Mouse (Mus musculus): Measurements from ENCODE around the gene Ppp1r13l. TPM values are rescaled to one million over a fixed set of nuclear protein-coding genes. Genes with fewer than 3 reads are reported as not detected.

Ppp1r13l gene
- polyA plus RNA-seq, 1 experiment = 13.3 TPM

GRCm38 (mm10) chr7:19365376-19365775 is 5.8 kb downstream of the Ppp1r13l start:
- peak; percentile 100 for DNase-seq (ENCODE audit: low read depth)

GRCm38 (mm10) chr7:19368380-19368779 is 8.8 kb downstream of the Ppp1r13l start:
- no peak for DNase-seq (ENCODE audit: low read depth)

- no peak for DNase-seq (ENCODE audit: low read depth)
Observed at GRCm38 (mm10) chr7:19369823-19370425, 10.4 kb downstream of the Ppp1r13l start.

GRCm38 (mm10) chr7:19373367-19373766 is 13.8 kb downstream of the Ppp1r13l start:
- DNase-seq (ENCODE audit: low read depth) = no peak

- no peak for DNase-seq (ENCODE audit: low read depth)
Observed at GRCm38 (mm10) chr7:19375368-19375767, 15.8 kb downstream of the Ppp1r13l start.

GRCm38 (mm10) chr7:19376019-19376418 is 16.5 kb downstream of the Ppp1r13l start:
- no peak for DNase-seq (ENCODE audit: low read depth)

GRCm38 (mm10) chr7:19378049-19378448 is 18.5 kb downstream of the Ppp1r13l start:
- DNase-seq (ENCODE audit: low read depth) = no peak

GRCm38 (mm10) chr7:19381377-19382165 is 22.0 kb downstream of the Ppp1r13l start, which contains the start of gene Ercc2:
TSS of gene Ercc2 (plus strand) at chr7:19382010.
- DNase-seq (ENCODE audit: low read depth) = no peak

- no peak for DNase-seq (ENCODE audit: low read depth)
Observed at GRCm38 (mm10) chr7:19382166-19382541, 22.6 kb downstream of the Ppp1r13l start.

- DNase-seq (ENCODE audit: low read depth) = no peak
Observed at GRCm38 (mm10) chr7:19383708-19384107, 24.2 kb downstream of the Ppp1r13l start.

- DNase-seq (ENCODE audit: low read depth) = no peak
Observed at GRCm38 (mm10) chr7:19388699-19389413, 29.3 kb downstream of the Ppp1r13l start.

- DNase-seq (ENCODE audit: low read depth) = no peak
Observed at GRCm38 (mm10) chr7:19394484-19394883, 34.9 kb downstream of the Ppp1r13l start.

GRCm38 (mm10) chr7:19399496-19400280 is 40.1 kb downstream of the Ppp1r13l start:
- DNase-seq (ENCODE audit: low read depth) = no peak

GRCm38 (mm10) chr7:19400946-19401345 is 41.4 kb downstream of the Ppp1r13l start:
- DNase-seq (ENCODE audit: low read depth) = no peak

GRCm38 (mm10) chr7:19402535-19403112 is 43.1 kb downstream of the Ppp1r13l start:
- DNase-seq (ENCODE audit: low read depth) = no peak

- no peak for DNase-seq (ENCODE audit: low read depth)
Observed at GRCm38 (mm10) chr7:19403731-19404296, 44.3 kb downstream of the Ppp1r13l start, which contains the start of gene Klc3. TSS of gene Klc3 (minus strand) at chr7:19404104.

- DNase-seq (ENCODE audit: low read depth) = no peak
Observed at GRCm38 (mm10) chr7:19404476-19404875, 44.9 kb downstream of the Ppp1r13l start, which contains the start of gene Ckm. TSS of gene Ckm (plus strand) at chr7:19404776.

- DNase-seq (ENCODE audit: low read depth) = no peak
Observed at GRCm38 (mm10) chr7:19405417-19405816, 45.9 kb downstream of the Ppp1r13l start.

- DNase-seq (ENCODE audit: low read depth) = no peak
Observed at GRCm38 (mm10) chr7:19409753-19410152, 50.2 kb downstream of the Ppp1r13l start.

GRCm38 (mm10) chr7:19410766-19411344 is 51.3 kb downstream of the Ppp1r13l start:
- no peak for DNase-seq (ENCODE audit: low read depth)

- no peak for DNase-seq (ENCODE audit: low read depth)
Observed at GRCm38 (mm10) chr7:19411783-19412182, 52.2 kb downstream of the Ppp1r13l start.
